Mouse (Mus musculus): ENCODE measurements around the gene Hoxb13. TPM values are rescaled to one million over a fixed set of nuclear protein-coding genes. Genes with fewer than 3 reads are reported as not detected.

Hoxb13 gene
- not detected in 2 replicates for polyA plus RNA-seq (2015; fragmentation: Nextera tagmentation; extraction: Ambion mirVana)

DNA sequence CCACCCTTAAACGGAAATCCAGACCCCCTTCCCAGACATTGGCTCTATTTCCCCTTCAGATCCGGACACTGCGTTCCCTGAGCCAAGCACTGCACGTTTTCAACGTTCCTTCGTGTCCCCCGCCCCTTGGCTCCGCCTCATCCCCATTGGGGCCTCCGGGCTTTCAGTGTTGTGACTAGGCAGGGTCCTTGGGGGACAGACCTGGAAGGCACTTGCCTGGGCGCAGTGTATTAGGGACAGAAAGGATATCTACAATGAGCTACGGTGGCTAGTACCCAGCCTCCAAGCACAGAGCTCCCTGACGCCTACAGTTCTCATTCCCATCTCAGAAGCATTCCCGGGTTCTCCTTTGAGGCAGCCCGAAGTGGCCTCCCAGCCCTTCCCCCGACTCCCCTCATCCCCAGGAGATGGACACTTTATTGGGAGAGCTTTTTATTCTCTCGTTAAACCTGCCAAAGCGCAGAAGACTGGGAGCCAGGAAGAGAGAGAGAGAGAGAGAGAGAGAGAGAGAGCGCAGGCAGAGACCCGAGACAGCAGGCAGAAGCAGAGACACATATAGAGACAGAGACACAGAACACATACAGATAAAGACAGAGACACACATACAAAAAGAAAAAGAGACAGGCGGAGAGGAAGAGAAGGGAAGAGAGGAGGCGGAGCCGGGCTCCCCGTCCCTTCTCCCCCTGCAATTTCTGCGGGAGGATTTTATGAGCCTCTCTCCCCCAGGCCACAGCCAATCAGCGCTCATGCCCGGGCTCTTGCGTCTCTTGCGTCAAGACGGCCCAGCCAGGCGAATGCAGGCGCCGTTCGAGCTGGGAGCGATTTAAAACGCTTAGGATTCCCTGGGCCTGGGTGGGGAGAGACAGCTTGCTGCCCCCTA is at the start of gene Hoxb13:
Hoxb13 (plus strand) TSS at position 796 of the 880 bp plus-strand sequence.

Other genes with a start within 250 kb of the Hoxb13 start
- 5.5 and 6.2 TPM in 2 replicates for gene Igf2bp1, start 188.4 kb upstream of the Hoxb13 start, polyA plus RNA-seq (2015; fragmentation: Nextera tagmentation; extraction: Ambion mirVana)
- gene Gip, start 169.8 kb upstream of the Hoxb13 start, polyA plus RNA-seq (2015; fragmentation: Nextera tagmentation; extraction: Ambion mirVana): not detected in 2 replicates
- 40.6 and 49.3 TPM in 2 replicates for gene Snf8, start 159.4 kb upstream of the Hoxb13 start, polyA plus RNA-seq (2015; fragmentation: Nextera tagmentation; extraction: Ambion mirVana)
- 17.8 and 18.8 TPM in 2 replicates for gene Ube2z, start 128.9 kb upstream of the Hoxb13 start, polyA plus RNA-seq (2015; fragmentation: Nextera tagmentation; extraction: Ambion mirVana)
- gene Atp5g1, start 118.6 kb upstream of the Hoxb13 start, polyA plus RNA-seq (2015; fragmentation: Nextera tagmentation; extraction: Ambion mirVana): 2,104 and 2,569 TPM in 2 replicates
- not detected in 2 replicates for gene Calcoco2, start 82.4 kb upstream of the Hoxb13 start, polyA plus RNA-seq (2015; fragmentation: Nextera tagmentation; extraction: Ambion mirVana)
- not detected in 2 replicates for gene Ttll6, start 60.5 kb upstream of the Hoxb13 start, polyA plus RNA-seq (2015; fragmentation: Nextera tagmentation; extraction: Ambion mirVana)
- gene Hoxb9, start 77.1 kb downstream of the Hoxb13 start, polyA plus RNA-seq (2015; fragmentation: Nextera tagmentation; extraction: Ambion mirVana): 0.51 and 0.63 TPM in 2 replicates
- gene Hoxb8, start 87.6 kb downstream of the Hoxb13 start, polyA plus RNA-seq (2015; fragmentation: Nextera tagmentation; extraction: Ambion mirVana): 0.12 and 0.32 TPM in 2 replicates
- 2.2 and 2.9 TPM in 2 replicates for gene Hoxb7, start 92.3 kb downstream of the Hoxb13 start, polyA plus RNA-seq (2015; fragmentation: Nextera tagmentation; extraction: Ambion mirVana)
- gene Hoxb6, start 98.2 kb downstream of the Hoxb13 start, polyA plus RNA-seq (2015; fragmentation: Nextera tagmentation; extraction: Ambion mirVana): 0.23 and 0.43 TPM in 2 replicates
- gene Hoxb5, start 109.0 kb downstream of the Hoxb13 start, polyA plus RNA-seq (2015; fragmentation: Nextera tagmentation; extraction: Ambion mirVana): 0.55 and 0.59 TPM in 2 replicates
- 0.14 and 0.16 TPM in 2 replicates for gene Hoxb4, start 124.0 kb downstream of the Hoxb13 start, polyA plus RNA-seq (2015; fragmentation: Nextera tagmentation; extraction: Ambion mirVana)
- gene Hoxb3, start 129.0 kb downstream of the Hoxb13 start, polyA plus RNA-seq (2015; fragmentation: Nextera tagmentation; extraction: Ambion mirVana): 0.33 TPM in 1 of 2 replicates, not detected in the other
- gene Hoxb2, start 156.2 kb downstream of the Hoxb13 start, polyA plus RNA-seq (2015; fragmentation: Nextera tagmentation; extraction: Ambion mirVana): 1.3 and 2.0 TPM in 2 replicates
- gene Hoxb1, start 171.4 kb downstream of the Hoxb13 start, polyA plus RNA-seq (2015; fragmentation: Nextera tagmentation; extraction: Ambion mirVana): not detected in 2 replicates